Mouse (Mus musculus) midbrain, embryonic 14.5 days (tissue): ENCODE data around the gene Ogg1. TPM values are rescaled to one million over a fixed set of nuclear protein-coding genes. Genes with fewer than 3 reads are reported as not detected.
A peak's percentile ranks its signal among the peaks of the same experiment; 100 is the strongest.

Source experiments
- ATAC-seq: fragments of 200-750 bp; cut with Nextera tagmentation; 2 replicates; pipeline ENCODE4 v1.8.0; 2017; ENCODE audit warnings: moderate number of reproducible peaks, moderate library complexity; ENCODE audit not compliant: low FRiP score, low TSS enrichment
- DNase-seq: peaks from one replicate; pipeline ENCODE4 v3.0.0-alpha.2; 2015
- H3K27ac ChIP-seq: fragments of 300-500 bp; sonication (generic); replicated peaks from 2 replicates; pipeline ENCODE4 v1.5.1; 2014; ENCODE audit warnings: mild to moderate bottlenecking, low read depth, low read length, moderate library complexity
- H3K27me3 ChIP-seq: fragments of 300-500 bp; sonication (generic); 2 replicates; pipeline ENCODE4 v1.6.1; 2014; ENCODE audit warnings: low read length, control low read depth, mixed read lengths; ENCODE audit not compliant: control insufficient read depth, insufficient read depth
- H3K36me3 ChIP-seq: fragments of 300-500 bp; sonication (generic); 2 replicates; pipeline ENCODE4 v1.6.1; 2014; ENCODE audit warnings: low read length, control low read depth; ENCODE audit not compliant: control insufficient read depth, insufficient read depth
- H3K4me1 ChIP-seq: fragments of 300-500 bp; sonication (generic); 2 replicates; pipeline ENCODE4 v1.6.1; 2014; ENCODE audit warnings: mild to moderate bottlenecking, antibody characterized with exemption, low read length, control low read depth; ENCODE audit not compliant: control insufficient read depth, insufficient read depth
- H3K4me2 ChIP-seq: fragments of 300-500 bp; sonication (generic); 2 replicates; pipeline ENCODE4 v1.6.1; 2014; ENCODE audit warnings: mild to moderate bottlenecking, low read length, moderate library complexity
- H3K4me3 ChIP-seq: fragments of 300-500 bp; sonication (generic); replicated peaks from 2 replicates; pipeline ENCODE4 v1.5.1; 2014; ENCODE audit warnings: low read depth, low read length
- H3K9ac ChIP-seq: fragments of 300-500 bp; sonication (generic); replicated peaks from 2 replicates; pipeline ENCODE4 v1.6.1; 2014; ENCODE audit warnings: mild to moderate bottlenecking, low read length, moderate library complexity
- H3K9me3 ChIP-seq: fragments of 300-500 bp; sonication (generic); 2 replicates; pipeline ENCODE4 v1.6.1; 2016; ENCODE audit warnings: low read length, control low read depth, mixed read lengths; ENCODE audit not compliant: control insufficient read depth
- WGBS: fragments of 180-500 bp; shearing (Covaris S2); extraction: QIAGEN DNeasy Blood & Tissue Kit; methylation state at CpG from one replicate; pipeline ENCODE4 v1.1.7; 2014; 5-methylcytosine and 5-hydroxymethylcytosine counted together
- polyA plus RNA-seq: library from polyadenylated mRNA; unstranded; fragments of >200 nt; fragmentation: Nextera tagmentation; extraction: Ambion mirVana; gene quantifications from 2 replicates; pipeline ENCODE4 v1.2.1, GENCODE M21; 2014

Gene Ogg1
- polyA plus RNA-seq, 1 experiment from 2014 or later, result 9.8 TPM

GRCm38 (mm10) chr6:113336852-113337620, 10.3 kb downstream of the Ogg1 start:
- H3K9me3 ChIP-seq, result no peaks in the 10 kb centered on the region
- DNase-seq (no peak), ATAC-seq (no peak)
- no peaks in the 10 kb centered on the region for H3K27me3 ChIP-seq
- H3K4me1 ChIP-seq, result no peaks in the 10 kb centered on the region
- 69% methylated on average over 8 of the region's 8 CpGs for WGBS
- no peak overlapping the region for H3K9ac ChIP-seq
- H3K4me3 ChIP-seq, result no peak overlapping the region
- H3K36me3 ChIP-seq, result peaks cover 76% of the 10 kb centered on the region
- no peak overlapping the region for H3K4me2 ChIP-seq
- no peak overlapping the region for H3K27ac ChIP-seq

- Histone ChIP-seq H3K9me3 (no peaks in the 10 kb centered on the region), H3K27me3 (no peaks in the 10 kb centered on the region), H3K9ac (no peak overlapping the region; the same call in 1 of the 2 replicates), H3K36me3 (peaks cover 36% of the 10 kb centered on the region), H3K27ac (no peak overlapping the region), H3K4me1 (peaks cover 17% of the 10 kb centered on the region), H3K4me2 (peak overlapping the region; percentile 9; the same call in 1 of the 2 replicates), H3K4me3 (no peak overlapping the region)
- DNase-seq (no peak), ATAC-seq (no peak)
- WGBS, result 90% methylated on average over 6 of the region's 6 CpGs
Observed at GRCm38 (mm10) chr6:113341574-113341973, 14.8 kb downstream of the Ogg1 start.

- H3K4me2 ChIP-seq, result peak overlapping the region; percentile 82
- ATAC-seq, result no peak
- H3K9me3 ChIP-seq, result no peaks in the 10 kb centered on the region
- peak overlapping the region; percentile 56 for H3K4me3 ChIP-seq
- H3K27ac ChIP-seq, result no peak overlapping the region
- DNase-seq, result peak; percentile 29
- 36% methylated on average over 5 of the region's 7 CpGs for WGBS
- no peak overlapping the region for H3K9ac ChIP-seq
- peaks cover 17% of the 10 kb centered on the region for H3K4me1 ChIP-seq
- H3K27me3 ChIP-seq, result no peaks in the 10 kb centered on the region
- H3K36me3 ChIP-seq, result peaks cover 32% of the 10 kb centered on the region
Observed at GRCm38 (mm10) chr6:113342297-113342696, 15.5 kb downstream of the Ogg1 start.

GRCm38 (mm10) chr6:113343177-113344092, 16.7 kb downstream of the Ogg1 start, which contains the start of gene Camk1:
TSS of gene Camk1 (minus strand) at chr6:113343984.
- Histone ChIP-seq H3K4me1 (peaks cover 17% of the 10 kb centered on the region), H3K9me3 (no peaks in the 10 kb centered on the region), H3K9ac (peak within 1 kb of the TSS; percentile 86), H3K4me2 (peak within 1 kb of the TSS; percentile 82), H3K27ac (peak within 1 kb of the TSS; percentile 42), H3K27me3 (no peaks in the 10 kb centered on the region), H3K36me3 (peaks cover 22% of the 10 kb centered on the region), H3K4me3 (peak within 1 kb of the TSS; percentile 56)
- DNase-seq (peak; percentile 79), ATAC-seq (peak; percentile 85)
- 15% methylated on average over 32 of the region's 32 CpGs for WGBS

- Histone ChIP-seq H3K27ac (no peak overlapping the region), H3K4me3 (no peak overlapping the region; the same call in 1 of the 2 replicates), H3K4me1 (peaks cover 17% of the 10 kb centered on the region), H3K27me3 (no peaks in the 10 kb centered on the region), H3K4me2 (peak overlapping the region; percentile 82), H3K36me3 (peaks cover 13% of the 10 kb centered on the region), H3K9me3 (no peaks in the 10 kb centered on the region), H3K9ac (no peak overlapping the region)
- ATAC-seq (no peak), DNase-seq (peak; percentile 41)
- 50% methylated on average over 2 of the region's 2 CpGs for WGBS
Observed at GRCm38 (mm10) chr6:113344321-113344720, 17.5 kb downstream of the Ogg1 start.

GRCm38 (mm10) chr6:113346897-113347296, 20.1 kb downstream of the Ogg1 start:
- 81% methylated on average over 4 of the region's 4 CpGs for WGBS
- Histone ChIP-seq H3K4me2 (no peak overlapping the region), H3K4me1 (peaks cover 17% of the 10 kb centered on the region), H3K27me3 (no peaks in the 10 kb centered on the region), H3K4me3 (no peak overlapping the region), H3K27ac (no peak overlapping the region), H3K36me3 (no peaks in the 10 kb centered on the region), H3K9ac (no peak overlapping the region), H3K9me3 (no peaks in the 10 kb centered on the region)
- DNase-seq (no peak), ATAC-seq (no peak)

- Histone ChIP-seq H3K9me3 (no peaks in the 10 kb centered on the region), H3K9ac (no peak overlapping the region), H3K4me2 (no peak overlapping the region), H3K36me3 (no peaks in the 10 kb centered on the region), H3K4me3 (no peak overlapping the region), H3K27me3 (no peaks in the 10 kb centered on the region), H3K27ac (no peak overlapping the region), H3K4me1 (no peaks in the 10 kb centered on the region)
- ATAC-seq, result no peak
- no peak for DNase-seq
Observed at GRCm38 (mm10) chr6:113350538-113350937, 23.8 kb downstream of the Ogg1 start.

- Histone ChIP-seq H3K9me3 (no peaks in the 10 kb centered on the region), H3K4me1 (no peaks in the 10 kb centered on the region), H3K4me3 (no peak overlapping the region), H3K27me3 (no peaks in the 10 kb centered on the region), H3K4me2 (no peak overlapping the region), H3K27ac (no peak overlapping the region), H3K9ac (no peak overlapping the region), H3K36me3 (no peaks in the 10 kb centered on the region)
- DNase-seq (no peak), ATAC-seq (no peak)
- 100% methylated on average over 1 of the region's 1 CpGs for WGBS
Observed at GRCm38 (mm10) chr6:113351161-113351560, 24.4 kb downstream of the Ogg1 start.
